Mouse (Mus musculus): ENCODE results near the gene Gm49387.

Gene Gm49387

DNA sequence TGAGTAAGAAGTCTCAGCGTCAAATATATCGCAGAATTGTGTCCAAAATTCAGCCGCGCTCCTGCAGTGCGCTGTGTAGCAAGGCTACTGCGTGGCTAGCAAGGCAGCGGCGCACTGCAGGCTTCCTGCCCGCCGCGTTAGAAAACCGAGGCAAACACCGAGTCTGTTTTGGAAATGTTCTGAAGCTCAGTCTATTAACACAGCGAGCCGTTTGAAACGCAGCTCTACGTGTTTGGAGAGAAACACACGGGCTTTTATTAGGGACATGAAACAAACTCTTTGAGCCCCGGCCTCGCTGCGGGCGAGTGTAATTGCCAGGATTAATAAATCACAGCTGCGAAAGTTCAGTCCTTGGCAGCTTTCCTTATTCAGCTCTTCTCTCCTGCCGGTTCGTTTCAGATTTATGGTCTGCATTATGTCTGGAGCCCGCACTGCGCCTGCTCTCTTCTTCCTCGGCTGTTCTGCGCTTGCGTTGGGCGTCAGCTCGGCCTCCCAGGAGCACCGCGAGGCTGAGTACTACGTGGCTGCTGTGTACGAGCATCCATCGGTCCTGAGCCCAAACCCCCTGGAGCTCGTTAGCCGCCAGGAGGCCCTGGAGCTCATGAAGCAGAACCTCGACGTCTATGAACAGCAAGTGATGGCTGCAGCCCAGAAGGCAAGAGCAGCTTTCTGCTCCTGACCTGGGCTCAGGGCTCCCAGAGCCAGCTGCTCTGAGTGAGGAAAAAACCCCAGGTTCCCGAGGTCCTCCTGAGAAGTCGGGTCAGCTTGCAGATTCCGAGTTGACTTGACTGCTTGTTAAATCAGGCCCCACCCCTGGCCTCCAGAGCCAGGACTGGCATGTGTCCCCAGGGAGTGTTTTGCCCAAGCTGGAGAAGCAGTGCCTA is 21.2 kb upstream of the Gm49387 start:
- DNase-seq: peak; percentile 85 to 87

DNA sequence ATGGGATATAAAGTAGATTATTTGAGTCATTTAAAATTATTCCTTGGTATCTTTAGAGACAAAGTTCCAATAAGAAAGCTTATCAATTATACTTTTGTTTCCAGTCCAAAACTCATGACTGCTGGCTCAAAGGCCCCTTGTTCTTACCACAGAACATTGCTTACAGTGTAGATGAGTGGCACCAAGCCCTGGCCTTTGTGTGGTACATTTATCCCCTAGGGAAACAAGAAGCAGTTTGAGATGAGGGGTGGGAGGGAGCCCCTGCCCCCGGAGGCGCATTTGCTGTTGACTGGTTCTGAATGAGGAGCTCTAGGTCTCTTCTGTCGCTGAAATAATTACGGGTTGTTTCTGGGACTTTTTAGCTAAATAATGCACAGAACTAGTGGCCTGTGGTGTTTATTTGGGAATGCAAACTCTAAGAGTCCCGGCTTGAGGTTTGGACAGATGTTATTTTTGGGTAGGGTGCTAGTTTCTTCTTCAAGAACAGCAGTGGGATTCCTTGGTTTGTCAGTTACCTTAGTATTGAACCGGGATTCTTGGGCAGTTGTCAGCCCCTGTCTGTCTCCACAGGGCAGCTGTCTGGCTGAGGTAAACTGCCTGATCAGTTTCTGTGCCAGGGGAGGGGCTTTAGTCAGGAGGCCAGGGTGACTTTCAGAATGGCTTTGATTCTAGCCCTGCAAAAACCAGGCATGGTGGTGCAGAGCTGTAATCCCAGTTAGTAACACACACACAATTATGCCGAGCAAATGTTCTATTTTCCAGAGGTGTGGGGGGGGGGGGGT is 19.8 kb upstream of the Gm49387 start:
- no peak for DNase-seq

DNA sequence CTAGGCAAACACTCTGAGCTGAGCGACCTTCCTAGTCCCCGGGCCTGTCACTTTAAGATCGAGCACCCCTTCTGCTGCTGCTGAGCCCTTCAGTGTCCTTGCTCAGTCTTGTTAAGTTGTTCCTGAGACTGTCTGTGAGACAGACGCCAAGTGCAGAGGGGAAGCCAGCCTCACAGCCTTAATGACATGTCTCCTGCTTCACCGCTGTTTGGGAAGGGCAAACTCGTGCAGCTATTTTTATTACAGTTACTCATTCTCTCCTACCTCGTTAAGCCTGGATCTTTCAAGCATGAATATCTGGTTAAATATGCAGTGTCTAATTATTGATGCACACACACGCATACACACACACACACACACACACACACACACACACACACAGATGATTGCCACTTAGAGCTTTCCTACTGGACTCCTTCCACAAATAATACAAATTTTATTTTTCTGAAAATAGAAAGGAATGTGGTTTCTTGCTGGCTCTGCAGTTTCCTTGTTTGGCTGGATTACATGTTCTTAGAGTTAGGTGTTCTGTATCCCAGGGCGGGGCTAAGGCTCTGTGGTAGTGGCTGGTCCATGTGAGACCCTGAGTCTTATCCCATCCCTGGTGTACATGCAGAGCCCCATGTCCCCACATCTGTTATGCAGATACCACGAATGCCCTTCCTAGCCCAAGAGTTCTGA is 19.0 kb upstream of the Gm49387 start:
- no peak for DNase-seq

DNA sequence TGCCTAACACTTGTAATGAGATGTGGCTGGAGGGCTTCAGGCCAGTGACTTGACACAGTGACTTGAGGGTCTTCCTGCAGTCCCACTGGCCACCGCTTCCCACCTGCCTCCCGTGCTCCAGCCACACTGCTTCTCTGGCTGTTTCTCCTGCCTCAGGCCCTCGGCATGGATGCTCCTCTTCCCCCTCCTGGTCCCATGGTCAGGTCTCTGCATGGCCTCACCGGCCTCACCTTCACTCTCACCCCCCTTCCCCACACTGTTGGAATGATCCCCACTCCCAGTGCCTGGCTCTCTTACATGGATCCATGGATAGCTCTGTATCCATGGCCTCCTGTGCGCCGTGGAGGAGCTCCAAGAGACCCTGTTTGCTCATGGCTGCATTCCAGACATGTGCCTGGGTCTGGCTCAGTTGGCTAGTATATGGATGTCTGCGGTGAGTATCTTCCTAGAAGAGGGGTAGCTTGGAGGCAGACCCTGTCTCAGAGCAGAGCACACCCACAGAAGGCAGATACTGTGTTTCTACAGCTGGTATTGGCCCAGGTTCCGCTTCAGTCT is 17.5 kb upstream of the Gm49387 start:
- no peak for DNase-seq

DNA sequence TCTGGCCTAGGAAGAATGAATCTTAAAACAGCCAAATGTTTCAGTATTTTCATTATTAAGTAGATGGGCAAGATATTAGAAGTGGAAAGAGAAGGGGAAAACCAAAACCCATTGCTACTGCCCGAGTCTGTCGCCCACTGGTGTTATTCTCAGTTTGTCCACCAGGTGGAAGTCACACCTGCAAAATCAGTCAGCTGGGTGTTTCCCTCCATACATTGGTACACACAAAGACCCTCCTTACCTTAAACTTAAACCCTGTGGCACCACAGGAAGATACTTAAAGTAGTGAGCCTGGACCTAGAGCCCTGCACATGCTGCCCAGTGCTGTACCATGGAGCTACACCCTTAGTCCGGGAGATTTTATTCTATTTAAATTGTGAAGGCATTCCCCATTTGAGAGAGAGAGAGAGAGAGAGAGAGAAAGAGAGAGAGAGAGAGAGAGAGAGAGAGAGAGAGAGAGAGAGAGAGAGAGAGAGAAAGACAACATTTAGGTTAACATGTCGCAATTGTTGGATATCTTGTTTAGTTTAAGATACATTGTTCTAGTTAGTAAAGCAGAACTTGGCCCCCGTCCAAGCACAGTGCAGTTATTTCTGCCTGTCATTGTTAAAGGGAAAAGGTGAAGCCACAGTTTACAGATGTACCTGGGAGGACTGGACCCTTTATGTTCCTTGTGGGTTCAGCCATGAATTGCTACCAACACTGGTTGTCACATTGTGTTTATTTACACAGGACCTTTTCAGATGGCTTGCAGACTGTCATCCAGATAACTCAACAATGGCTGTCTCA is 16.4 kb upstream of the Gm49387 start:
- peak; percentile 75 to 87 for DNase-seq

DNA sequence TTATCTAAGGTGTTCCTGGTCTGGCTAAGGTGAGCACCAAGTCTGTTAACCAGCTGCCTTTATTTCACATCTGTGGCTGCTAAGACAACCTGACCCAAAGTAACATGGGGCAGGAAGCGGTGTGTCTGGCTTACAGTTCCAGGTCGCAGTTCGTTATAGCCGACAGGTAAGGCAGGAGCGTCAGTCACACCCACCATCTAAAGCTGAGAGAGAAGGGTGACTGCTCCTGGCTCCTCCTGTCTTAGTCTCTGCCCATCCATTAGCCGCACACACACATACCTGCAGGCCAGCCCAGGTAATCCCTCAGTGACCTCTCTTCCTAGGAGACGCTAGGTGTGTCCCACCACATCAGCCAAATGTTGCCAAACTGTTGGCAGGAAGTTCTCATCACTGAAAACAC is 15.7 kb upstream of the Gm49387 start:
- DNase-seq: no peak

DNA sequence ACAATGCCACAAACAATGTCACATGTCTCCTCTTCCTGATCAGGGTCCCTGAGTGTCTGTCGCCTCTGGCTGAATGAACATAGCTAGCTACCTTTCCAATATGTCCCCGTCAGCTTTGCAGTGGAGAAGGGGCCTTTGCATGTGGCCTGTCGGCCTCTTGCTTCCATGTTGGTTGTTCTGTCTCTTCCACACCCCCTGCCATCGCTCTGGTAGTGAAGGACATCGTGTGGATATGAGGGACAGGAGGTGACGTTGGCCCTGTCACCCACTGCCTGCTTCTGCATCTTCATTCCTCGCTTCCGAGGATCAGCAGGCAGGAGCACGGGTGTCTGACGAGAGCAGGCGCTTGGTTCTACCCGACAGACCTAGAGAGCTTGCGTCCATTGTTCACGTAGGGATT is 14.7 kb upstream of the Gm49387 start:
- DNase-seq: no peak

DNA sequence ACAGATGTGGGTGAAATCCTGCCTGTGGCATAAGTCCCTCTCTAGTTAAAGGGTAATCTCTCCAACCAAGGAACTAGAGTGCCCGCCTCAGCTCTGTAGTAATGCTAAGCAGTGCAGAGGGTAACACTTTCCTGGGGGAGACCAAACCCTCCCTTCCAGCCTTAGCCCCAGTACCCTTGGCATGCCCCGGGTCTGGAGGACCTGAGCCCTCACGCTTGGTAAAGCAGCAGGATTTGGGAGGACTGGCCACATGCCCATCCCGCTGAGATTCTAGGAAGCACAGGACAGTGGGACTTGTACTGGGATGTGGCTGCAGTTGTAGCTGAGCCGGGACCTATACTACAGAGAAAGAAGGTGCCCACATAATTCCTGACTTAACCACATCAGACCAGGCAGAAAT is 14.1 kb upstream of the Gm49387 start:
- DNase-seq: no peak

DNA sequence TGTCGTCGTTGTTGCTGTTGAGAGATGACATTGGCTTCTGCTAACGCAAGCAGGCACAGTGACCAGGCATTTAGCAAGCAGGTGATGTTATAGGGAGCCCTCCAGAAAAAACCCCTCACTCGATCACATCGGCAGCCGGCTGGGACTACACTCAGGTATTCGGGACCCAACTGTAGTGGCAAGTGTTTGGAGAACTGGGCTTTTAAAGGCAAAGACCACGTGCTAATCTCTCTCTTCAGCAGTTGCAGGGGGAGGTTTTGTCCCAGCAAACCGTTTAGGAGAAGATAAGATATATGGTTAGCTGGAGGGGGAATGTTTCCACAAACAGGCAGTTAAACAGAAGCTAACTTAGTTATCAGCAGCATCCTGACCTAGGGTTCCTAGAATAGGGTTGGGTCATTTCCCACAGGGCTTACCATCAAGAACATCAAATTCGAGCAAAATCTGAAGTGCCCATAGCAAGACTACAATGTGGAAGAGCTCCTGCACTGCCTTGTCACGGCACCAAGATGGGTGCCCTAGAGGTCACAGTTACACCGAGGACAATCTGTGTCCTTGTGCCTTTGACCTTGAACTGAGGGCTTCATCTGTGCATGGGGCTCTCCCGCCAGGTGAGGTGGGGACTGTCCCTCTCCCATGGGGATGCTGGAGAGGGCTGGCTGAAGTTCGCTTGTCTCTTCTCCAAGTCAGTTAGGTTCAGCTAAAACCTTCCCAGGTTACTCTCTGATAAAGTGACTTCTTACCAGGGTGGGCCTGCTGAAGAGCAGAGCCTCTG is 12.6 kb upstream of the Gm49387 start:
- no peak for DNase-seq

DNA sequence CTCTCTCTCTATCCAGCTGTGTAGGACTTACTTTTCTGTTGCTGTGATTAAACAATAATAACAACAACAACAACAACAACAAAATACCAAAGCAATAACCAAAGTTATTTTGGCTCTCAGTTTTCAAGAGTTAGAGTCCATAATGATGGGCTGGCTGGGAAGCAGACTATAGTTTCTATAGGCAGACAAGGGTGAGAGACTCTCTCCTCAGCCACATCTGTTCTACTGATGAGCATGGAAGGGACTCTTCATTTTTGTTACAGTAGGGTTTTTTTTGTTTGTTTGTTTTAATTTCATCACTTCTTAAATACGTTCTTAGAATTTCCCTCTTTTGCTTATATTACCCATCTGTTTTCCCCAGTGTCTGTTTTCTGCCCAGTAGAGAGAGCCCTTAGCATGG is 11.9 kb upstream of the Gm49387 start:
- no peak for DNase-seq

DNA sequence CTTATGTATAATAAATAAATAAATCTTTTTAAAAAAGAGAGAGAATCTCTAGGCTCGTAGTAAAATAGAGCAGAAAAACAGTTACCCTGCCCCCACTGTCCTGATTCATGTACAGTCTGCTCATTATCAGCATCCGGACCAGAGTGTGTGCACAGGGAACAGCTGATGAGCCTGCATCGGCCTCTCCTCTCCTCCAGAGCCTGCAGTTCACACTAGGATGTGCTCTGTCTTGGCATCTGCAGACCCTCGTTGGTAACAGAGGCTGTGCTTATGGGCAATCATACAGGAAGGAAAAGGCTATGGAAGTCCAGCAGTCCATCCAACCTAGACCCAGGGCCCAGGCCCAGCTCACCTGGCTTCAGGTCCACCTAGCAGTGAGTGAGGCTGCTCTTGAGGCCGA is 11.4 kb upstream of the Gm49387 start:
- no peak for DNase-seq

DNA sequence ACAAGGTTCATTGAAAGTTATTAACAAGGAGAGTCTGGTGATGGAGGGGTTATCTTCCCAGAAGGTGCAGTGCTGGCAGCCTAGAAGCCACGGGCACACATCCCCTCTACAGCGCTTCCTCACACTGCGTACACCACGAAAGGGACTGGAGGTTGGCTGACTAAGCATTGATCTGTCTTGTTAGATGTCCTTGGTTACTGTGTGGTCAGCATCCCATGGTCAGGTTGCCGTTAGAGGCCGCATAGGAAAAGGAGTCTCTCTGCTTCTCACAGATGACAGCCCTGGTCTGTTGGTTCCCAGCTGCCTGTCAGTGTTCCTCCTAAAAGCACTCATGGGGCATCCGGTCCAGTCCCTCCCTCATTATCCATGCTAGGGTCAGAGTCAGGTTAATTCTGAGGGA is 10.5 kb upstream of the Gm49387 start:
- no peak for DNase-seq

DNA sequence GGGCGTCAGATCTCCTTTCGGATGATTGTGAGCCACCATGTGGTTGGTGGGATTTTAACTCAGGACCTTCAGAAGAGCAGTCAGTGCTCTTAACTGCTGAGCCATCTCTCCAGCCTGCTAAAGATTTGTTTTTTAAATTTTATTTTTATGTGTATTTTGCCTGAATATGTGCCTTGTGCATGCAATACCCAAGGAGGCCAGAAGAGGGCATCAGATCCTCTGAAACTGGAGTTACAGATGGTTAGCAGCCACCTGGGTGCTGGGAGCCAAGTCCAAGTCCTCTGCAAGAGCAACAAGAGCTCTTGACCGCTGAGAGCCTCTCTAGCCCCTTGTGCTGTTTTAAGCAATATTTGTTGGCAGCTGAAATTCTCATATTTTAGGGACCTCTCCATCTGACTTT is 9.7 kb upstream of the Gm49387 start:
- no peak for DNase-seq

DNA sequence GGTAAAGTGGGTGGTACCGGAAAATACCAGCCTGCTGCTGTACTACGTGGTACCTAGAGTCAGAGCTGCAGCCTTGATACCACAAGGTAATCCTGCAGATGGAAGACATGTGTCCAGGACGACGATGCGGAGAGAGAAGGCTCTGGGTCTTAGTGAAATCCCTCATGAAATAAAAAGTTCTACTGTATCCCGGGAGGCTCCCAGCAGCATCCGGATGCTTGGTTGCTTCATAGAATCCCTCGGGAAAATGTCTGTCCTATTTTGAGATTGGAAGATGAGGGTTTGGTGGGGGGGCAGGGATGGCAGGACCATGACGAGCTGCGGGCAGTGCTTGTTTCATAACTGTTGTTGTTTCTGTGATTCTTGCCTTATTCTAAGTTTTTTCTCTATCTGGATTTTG is 7.3 kb upstream of the Gm49387 start:
- DNase-seq: no peak

DNA sequence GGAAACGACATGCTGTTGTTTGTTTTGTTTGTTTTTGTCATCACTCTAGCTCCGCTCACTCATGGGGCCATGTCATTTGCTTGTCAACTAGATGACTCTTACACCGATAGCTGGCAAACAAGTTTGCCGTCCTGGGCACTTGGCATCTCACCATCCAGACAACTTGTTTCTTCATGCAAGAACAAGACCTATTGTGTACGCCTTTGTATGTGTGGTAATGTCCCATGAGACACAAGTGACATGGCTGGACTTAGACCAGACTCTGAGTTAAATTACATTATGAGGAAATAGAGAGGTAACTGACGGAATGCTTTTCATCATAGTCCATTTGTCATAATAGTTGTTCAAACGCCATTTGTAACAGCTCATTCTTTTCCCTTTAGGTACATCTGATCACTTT is 5.2 kb upstream of the Gm49387 start:
- no peak for DNase-seq

DNA sequence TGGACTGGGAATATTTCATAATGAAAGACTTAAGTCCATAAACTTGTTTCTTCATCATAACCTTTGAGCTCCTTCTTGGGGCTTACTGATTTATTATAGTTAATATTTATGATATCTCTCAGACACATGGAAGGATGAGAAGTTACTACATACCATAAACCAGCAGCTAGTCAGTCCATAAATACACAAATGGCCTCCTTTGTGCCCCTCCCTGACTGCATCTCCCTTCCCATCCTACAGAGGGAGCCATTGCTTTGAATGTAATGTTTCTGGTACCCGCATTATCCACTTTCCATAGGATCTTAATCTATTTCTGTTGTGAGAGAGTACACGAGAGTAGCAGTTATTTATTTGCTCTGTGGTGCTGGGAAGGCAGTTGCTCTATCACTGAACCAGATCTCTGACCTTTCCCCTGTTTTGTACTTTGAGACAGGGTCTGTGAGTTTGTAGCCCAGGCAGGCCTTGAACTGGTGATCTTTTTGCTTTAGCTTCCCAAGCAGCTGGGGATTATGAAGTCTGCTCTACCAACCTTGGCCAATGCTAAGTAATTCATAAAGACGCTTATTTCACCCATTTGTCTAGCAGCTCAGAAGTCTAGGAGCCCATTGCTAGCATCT is 4.4 kb upstream of the Gm49387 start:
- DNase-seq: no peak

DNA sequence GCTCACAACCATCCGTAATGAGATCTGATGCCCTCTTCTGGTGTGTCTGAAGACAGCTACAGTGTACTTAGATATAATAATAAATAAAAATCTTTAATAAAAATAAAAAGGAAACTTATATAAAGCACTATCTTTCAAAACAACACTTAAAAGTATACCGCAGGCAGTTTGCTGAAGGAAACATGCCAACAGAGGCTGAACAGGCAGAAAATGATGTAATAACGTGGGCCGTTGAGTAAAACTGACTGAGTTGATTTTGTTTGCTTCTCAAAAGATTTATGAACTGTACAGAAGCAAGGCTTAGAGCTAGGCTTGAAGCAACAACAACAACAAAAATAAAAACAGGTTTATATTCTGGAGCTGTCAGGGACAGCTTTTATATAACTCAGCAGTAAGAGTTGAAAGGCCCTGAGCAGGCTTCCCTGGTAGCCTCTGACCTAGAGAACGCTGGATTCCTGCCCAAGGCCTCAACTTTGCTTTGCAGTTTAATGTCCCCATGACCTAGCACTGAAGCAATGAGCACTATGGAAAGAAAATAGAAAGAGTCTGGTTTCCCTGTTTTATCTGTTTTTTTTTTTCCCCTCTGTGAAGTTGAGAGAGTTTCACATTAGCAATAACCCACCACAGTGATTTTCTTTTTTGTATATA is 3.6 kb upstream of the Gm49387 start:
- DNase-seq: no peak

DNA sequence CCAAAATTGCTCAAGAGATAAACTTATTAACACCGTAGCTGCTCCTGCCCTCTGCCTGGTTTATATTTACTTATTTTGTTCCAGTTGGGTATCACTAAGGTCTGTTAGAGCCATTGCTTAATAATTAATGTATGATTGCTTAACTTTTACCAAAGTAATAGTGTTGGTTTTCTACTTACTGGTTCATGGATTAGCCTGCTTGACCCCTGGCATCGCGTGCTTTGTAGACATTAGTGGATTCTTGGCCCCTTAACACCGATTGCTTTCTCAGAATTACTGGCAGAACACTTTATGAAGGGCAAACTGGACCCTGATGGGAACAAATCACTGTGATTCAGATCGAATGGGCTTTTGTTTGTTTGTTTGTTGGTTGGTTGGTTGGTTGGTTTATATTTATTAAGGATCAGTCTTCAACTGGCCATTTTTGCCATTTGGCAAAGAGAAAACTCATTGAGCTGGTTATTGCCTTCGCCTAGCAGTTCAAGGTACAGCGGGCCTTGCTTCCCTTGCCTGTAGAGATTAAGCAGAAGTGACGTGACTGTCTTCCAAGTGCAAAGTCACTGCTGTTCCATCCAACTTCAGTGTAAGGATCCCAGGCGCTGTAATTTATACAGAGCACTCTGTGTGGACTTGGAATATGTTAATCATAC is 953 bp upstream of the Gm49387 start:
- no peak for DNase-seq

DNA sequence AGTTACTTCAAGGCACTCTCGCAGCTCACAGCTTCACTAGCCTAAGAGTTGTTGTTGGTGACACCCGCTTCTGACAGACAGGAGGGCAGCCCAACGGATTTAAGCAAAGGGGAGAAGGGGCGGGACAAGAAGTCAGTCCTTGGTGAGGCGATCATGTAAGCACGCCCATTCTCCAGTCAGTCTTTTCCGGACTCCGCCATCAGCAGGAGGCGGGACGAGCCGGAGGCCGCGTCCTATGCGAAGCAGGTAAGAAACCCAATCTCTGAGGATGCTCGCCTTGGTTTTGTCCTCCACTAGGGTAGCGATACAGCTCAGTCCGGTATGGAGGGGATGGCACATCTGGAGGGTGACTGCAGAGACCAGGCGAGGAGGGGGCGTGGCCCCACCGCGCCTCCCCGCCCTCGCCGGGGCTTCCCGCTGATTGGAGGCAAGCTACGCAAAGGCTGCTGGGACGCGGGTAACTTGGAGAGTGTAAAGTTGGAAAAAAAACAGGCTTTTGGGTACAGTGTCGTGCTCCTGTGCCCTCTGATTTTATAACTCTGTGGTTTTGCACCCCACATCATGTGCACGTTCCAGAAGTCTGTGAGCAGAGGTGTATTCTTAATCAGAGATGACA is 320 bp upstream of the Gm49387 start, which contains the start of the genes Btd and Hacl1:
Btd (plus strand) TSS at position 139 of the 616 bp plus-strand sequence.
Hacl1 (minus strand) TSS at position 397 of the 616 bp plus-strand sequence.
- DNase-seq: peak; percentile 74
